Mouse (Mus musculus) fat pad, adult 2 months (tissue): ENCODE data around the gene Tomm7.
A peak's percentile ranks its signal among the peaks of the same experiment; 100 is the strongest.
"Not testable (repeated sequence)": the region's sequence is repeated elsewhere in the genome, so short reads cannot be mapped to it uniquely, and the experiment has no call there.

ENCODE experiments used
- DNase-seq: peaks from one replicate; pipeline ENCODE4 v3.0.0-alpha.2; 2011; ENCODE audit warnings: low read depth, low spot score; ENCODE audit errors: extremely low read depth

Tomm7 gene

GRCm38 (mm10) chr5:23843674-23844530 is at the start of gene Tomm7:
TSS of gene Tomm7 (minus strand) at chr5:23844161.
- DNase-seq = peak; percentile 65

DNA sequence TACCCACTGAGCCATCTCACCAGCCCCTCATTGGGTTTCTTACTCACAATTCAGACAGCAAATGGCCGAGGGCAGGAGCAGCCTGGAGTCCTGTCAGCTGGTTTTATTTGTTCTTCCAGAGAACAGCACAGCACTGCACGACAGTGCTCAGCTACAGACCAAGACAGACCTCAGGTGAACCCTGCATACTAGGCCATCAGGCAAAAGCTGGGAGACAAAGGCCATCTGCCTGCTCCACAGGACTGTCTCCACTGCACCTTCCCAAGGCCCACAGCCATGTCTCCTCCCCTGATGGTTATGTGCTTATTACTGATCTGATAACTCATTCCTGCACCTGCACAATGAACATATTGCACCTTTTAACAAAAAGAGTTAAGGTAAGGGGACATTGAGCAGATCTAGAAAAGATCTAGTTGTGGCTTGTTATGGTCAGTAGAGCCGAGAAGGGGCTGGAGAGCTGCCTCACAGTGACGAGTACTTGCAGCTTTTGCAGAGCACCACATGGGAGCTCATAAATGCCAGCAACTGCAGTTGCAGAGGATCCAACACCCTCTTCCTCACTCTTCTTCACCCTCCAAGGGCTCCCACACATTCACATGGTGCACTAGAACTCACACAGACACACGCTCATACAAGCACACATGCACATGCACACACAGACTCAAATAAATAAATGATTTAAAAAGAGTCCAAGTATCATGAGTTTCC is 49.3 kb upstream of the Tomm7 start:
- no peak for DNase-seq

DNA sequence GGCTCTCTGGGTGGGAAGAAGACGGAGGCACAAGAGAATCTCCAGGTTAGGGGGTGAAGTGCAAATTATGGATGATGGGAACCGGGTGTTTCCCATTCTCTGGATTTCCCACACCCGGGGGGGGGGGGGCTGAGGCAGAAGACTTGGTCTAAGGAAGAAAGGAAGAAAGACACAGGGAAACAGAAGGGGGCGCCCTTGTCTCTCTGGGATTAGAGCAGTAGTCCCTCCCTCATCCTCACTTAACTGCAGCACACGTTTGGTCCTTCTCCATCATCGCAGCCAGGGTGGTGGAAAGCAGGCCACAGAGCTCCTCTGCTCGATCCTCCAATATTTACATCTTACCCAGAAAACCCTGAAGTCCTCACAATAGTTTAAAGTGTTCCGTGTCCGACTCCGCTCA is 46.8 kb upstream of the Tomm7 start:
- no peak for DNase-seq

GRCm38 (mm10) chr5:23889461-23889860 is 45.5 kb upstream of the Tomm7 start:
- no peak for DNase-seq

- no peak for DNase-seq
These were observed 43.1 kb upstream of the Tomm7 start for GRCm38 (mm10) chr5:23887111-23887510.

DNA sequence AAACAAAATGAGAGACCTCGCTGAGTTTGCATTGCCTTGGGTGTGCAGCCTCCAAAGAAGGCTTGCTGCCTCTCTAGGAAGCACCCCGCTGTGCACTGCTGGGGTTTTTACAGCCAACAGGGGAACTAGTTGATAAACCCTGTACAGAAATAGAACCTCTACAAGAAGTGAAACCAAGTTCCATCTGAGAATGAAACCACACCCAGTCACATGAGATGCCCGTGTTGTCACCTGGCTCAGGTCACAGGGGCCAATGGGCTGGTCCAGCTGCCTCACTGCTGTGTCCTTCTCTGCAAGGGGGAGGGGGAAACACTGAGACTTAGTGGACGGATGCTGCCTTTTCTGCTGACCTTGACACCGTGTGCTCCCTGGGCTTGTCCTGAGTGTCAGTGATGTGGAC is 30.5 kb upstream of the Tomm7 start:
- no peak for DNase-seq

GRCm38 (mm10) chr5:23872586-23872985 is 28.6 kb upstream of the Tomm7 start:
- DNase-seq = no peak

DNA sequence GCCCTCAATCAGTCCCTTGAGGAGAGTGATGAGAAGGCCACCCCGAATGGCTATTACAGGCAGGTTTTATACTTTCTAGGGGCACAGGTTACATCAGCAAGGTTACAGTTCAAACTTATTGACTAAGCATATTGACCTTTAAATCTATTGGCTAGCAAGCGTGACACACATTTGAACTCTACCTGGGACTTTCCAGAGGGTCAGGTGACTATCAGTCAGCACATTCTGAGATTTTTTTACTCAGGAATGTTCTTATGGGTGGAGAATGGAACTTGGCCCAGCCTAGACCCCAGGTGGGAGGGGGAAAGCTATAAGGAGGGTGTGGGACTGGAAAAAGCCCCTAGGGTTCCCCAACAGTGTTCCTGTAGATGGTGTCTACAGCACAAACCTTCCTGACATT is 27.4 kb upstream of the Tomm7 start:
- DNase-seq = not testable (repeated sequence)

- no peak for DNase-seq
These were observed 22.0 kb upstream of the Tomm7 start for GRCm38 (mm10) chr5:23865941-23866340.

- DNase-seq = no peak
These were observed 20.3 kb upstream of the Tomm7 start for GRCm38 (mm10) chr5:23864054-23864965.

DNA sequence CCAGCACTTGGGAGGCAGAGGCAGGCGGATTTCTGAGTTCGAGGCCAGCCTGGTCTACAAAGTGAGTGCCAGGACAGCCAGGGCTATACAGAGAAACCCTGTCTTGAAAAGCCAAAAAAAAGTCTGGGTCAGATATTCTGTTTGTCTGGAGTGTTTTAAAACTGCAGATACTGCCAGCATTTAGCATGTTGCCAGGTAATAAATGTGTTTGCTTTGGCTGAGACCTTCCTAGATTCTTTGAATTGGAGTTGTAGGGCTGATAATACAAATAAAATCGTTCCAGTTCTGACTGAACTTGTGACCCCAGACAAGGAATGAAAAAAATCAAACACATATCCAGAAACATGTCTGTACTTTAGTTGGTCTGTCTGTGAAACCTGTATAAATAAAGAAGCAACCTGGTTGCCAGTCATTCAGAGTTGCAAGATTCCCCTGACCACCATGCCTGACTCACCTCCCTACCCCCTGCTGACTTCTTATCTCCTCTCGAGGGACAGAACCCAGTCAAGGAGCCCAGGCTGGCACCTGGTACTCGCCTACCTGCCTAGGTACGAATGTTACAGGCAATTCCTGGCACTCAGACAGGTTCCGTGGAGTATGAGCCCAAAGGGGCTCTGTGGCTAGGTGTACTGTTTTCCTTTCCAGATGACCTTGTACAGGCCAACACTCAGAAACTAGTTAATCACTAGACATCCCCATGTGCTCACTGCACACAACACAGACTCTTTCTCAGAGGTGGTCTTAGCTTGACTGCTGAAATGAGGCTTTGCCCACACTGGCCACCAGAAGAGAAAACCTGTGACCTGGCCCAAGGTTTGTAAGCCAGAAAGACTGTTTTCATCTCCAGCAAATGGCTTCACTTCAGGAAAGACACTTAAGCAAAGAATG is 19.4 kb upstream of the Tomm7 start:
- no peak for DNase-seq

GRCm38 (mm10) chr5:23862291-23862690 is 18.3 kb upstream of the Tomm7 start:
- no peak for DNase-seq

- DNase-seq = no peak
These were observed 17.8 kb upstream of the Tomm7 start for GRCm38 (mm10) chr5:23861721-23862120.

GRCm38 (mm10) chr5:23859896-23860295 is 15.9 kb upstream of the Tomm7 start:
- no peak for DNase-seq

GRCm38 (mm10) chr5:23859087-23859718 is 15.2 kb upstream of the Tomm7 start:
- DNase-seq = no peak

DNA sequence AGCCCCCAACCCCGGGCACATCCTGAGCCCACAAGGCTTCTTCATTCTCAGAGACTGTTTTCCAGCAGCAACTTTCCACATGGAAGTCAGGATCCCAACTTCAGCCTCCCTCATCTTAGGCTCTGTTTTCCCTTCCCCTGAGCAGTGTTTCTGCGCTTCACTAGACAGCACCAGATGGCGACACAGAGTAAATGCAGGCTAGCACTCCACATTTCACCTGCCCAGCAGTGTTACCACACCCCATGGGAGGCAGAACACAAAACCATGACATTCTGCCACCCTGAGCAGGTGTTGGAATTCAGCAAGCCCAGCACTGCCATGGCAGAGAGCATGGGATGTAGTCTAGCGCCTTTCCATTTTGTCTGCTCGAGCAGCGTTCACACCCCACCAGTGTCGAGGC is 14.7 kb upstream of the Tomm7 start:
- no peak for DNase-seq

DNA sequence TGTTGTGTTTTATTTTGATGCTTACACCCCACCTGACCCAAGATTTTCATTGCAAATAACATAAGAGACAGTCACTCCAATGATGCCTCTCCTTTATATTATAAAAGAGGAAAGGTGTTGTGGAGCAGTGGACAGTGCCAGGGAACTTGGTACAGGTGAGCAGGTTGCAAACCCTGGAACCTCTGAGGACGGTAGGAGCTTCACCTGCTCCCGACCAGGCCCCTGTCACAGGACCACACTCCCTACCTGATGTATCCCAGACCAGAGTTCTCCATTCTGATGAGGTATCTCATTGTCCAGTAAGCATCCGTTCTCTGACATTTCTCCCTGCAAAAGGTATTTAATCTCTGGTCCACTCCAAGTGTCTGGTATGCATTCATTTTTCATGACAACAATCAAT is 14.0 kb upstream of the Tomm7 start:
- DNase-seq = no peak

GRCm38 (mm10) chr5:23857189-23857588 is 13.2 kb upstream of the Tomm7 start:
- DNase-seq = no peak

- DNase-seq = no peak
These were observed 12.2 kb upstream of the Tomm7 start for GRCm38 (mm10) chr5:23856164-23856563.

- DNase-seq = no peak
These were observed 11.5 kb upstream of the Tomm7 start for GRCm38 (mm10) chr5:23855484-23855883.
